Mouse (Mus musculus) embryonic fibroblast, embryonic 13.5 days (primary cell): ENCODE results near the gene Cds1.

Experiments used
- CTCF ChIP-seq: IDR thresholded peaks from 2 replicates; pipeline ENCODE4 v1.5.1; 2011; ENCODE audit warnings: mild to moderate bottlenecking, control low read depth, low read length, moderate library complexity, borderline replicate concordance; ENCODE audit not compliant: insufficient read depth
- POLR2A ChIP-seq: IDR thresholded peaks from 2 replicates; pipeline ENCODE4 v1.6.1; 2011; ENCODE audit warnings: low read depth, mild to moderate bottlenecking, control low read depth, low read length, moderate library complexity

DNA sequence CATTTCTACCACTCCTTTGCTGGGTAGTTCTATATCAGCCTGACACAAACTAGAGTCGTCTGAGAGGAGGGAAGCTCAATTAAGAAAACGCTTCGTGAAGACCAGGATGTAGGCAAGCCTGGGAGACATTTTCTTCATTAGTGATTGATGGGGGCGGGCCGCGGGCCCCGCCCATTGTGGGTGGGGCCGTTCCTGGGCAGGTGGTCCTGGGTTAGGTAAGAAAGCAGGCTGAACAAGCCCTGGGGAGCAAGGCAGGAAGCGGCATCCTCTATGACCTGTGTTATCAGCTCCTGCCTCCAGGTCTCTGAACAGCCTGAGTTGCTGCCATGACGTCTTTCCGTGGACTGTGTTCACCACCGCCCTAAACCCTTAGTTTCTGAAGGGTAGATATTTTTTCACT is 62.5 kb downstream of the Cds1 start:
- no peak for TF ChIP-seq POLR2A
- no peak for TF ChIP-seq CTCF
